Mouse (Mus musculus) neural tube, embryonic 12.5 days (tissue): ENCODE measurements at regions not wholly inside any gene's neighbourhood (a gene's known extent, or its start where the extent isn't known, plus 50 kb on each side); places are given as distances from the start of the nearest gene placed in this dataset.

ENCODE experiments used
- ATAC-seq: fragments of 200-750 bp; cut with Nextera tagmentation; 2 replicates; pipeline ENCODE4 v1.8.0; 2017; ENCODE audit warnings: low read depth, mild to moderate bottlenecking, moderate TSS enrichment, moderate library complexity; ENCODE audit not compliant: low FRiP score
- H3K27ac ChIP-seq: fragments of 300-500 bp; sonication (generic); 2 replicates; pipeline ENCODE4 v1.5.1; 2016
- H3K27me3 ChIP-seq: fragments of 300-500 bp; sonication (generic); replicated peaks from 2 replicates; pipeline ENCODE4 v1.6.1; 2016; ENCODE audit warnings: mild to moderate bottlenecking
- H3K36me3 ChIP-seq: fragments of 300-500 bp; sonication (generic); 2 replicates; pipeline ENCODE4 v1.6.1; 2016; ENCODE audit warnings: mild to moderate bottlenecking
- H3K4me1 ChIP-seq: fragments of 300-500 bp; sonication (generic); 2 replicates; pipeline ENCODE4 v1.6.1; 2016
- H3K4me2 ChIP-seq: fragments of 300-500 bp; sonication (generic); replicated peaks from 2 replicates; pipeline ENCODE4 v1.6.1; 2016; ENCODE audit warnings: mild to moderate bottlenecking
- H3K4me3 ChIP-seq: fragments of 300-500 bp; sonication (generic); 2 replicates; pipeline ENCODE4 v1.5.1; 2016
- H3K9ac ChIP-seq: fragments of 300-500 bp; sonication (generic); 2 replicates; pipeline ENCODE4 v1.6.1; 2016; ENCODE audit warnings: mild to moderate bottlenecking
- H3K9me3 ChIP-seq: fragments of 300-500 bp; sonication (generic); 2 replicates; pipeline ENCODE4 v1.6.1; 2016; ENCODE audit warnings: mild to moderate bottlenecking
- WGBS: fragments of 180-500 bp; shearing (Covaris S2); methylation state at CpG from one replicate; pipeline ENCODE4 v1.1.7; 2016; 5-methylcytosine and 5-hydroxymethylcytosine counted together

DNA sequence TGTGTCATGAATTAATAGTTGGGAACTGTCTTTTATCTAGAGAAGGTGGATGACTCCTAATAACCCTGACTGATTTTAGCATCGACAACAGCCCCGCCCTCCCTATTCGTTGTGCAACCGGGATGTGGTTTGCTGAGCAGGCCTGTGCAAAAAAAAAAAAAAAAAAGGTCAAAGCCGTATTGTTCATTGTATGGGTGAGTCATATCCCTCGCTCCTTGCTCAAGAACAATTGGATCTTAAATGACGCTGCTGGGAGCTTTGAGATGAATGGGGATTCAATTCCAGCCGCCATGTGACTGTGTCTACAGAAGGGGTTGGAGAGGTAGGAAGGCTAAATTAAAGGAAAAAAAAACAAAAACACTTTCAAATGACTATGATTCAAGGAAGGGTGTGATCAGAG is 68.1 kb upstream of the Abca1 start:
- Histone ChIP-seq H3K27me3 (no peaks in the 10 kb centered on the region), H3K36me3 (no peaks in the 10 kb centered on the region), H3K4me2 (no peak overlapping the region), H3K9me3 (no peaks in the 10 kb centered on the region), H3K27ac (no peak overlapping the region), H3K4me3 (no peak overlapping the region), H3K9ac (no peak overlapping the region), H3K4me1 (0 out of 2 replicates have a peak, but pooled peaks cover 11% of the 10 kb centered on the region)
- ATAC-seq: no peak
- 16% methylated on average over 8 of the region's 8 CpGs for WGBS

DNA sequence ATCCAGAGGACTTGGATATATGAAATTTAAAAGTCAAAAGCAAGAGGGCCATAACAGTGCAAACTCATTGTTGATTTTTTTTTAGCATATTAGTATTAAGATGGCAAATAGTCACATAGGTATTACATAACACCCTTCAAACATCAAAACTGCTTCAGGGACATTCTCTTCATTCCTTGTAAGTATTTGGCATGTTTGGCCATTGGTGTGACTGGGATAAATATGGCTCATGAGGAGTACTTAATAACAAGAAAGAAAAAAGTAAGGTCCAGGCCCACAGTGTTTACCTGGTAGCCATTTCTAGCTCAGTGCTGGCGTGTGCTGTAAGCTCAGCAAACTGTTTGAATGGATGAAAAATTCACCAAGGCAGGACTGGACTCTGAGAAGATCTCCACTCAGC is 67.4 kb upstream of the Abca1 start:
- H3K4me1 ChIP-seq: 0 out of 2 replicates have a peak, but pooled peaks cover 11% of the 10 kb centered on the region
- H3K4me2 ChIP-seq: no peak overlapping the region
- H3K27me3 ChIP-seq: no peaks in the 10 kb centered on the region
- 77% methylated on average over 1 of the region's 1 CpGs for WGBS
- H3K27ac ChIP-seq: no peak overlapping the region
- H3K4me3 ChIP-seq: no peak overlapping the region
- H3K9ac ChIP-seq: no peak overlapping the region
- ATAC-seq: no peak
- no peaks in the 10 kb centered on the region for H3K9me3 ChIP-seq
- no peaks in the 10 kb centered on the region for H3K36me3 ChIP-seq

DNA sequence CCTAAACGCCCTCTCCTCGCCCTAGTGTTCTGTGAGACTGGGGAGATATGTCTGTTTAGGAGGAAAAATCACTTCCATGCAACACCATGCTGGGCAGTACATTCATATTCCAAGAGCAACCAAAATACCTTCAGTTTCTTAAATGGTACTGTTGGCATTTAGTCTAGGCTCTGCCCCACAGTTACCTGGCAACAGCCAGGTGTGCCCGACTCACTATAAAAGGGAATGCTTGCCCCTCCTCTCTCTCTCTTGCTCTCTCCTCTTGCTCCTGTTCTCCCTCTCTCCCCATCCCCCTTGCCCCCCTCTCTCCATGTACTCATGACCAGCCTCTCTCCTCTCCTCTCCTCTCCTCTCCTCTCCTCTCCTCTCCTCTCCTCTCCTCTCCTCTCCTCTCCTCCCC is 66.7 kb upstream of the Abca1 start:
- no peak overlapping the region for H3K4me2 ChIP-seq
- WGBS: 82% methylated on average over 3 of the region's 3 CpGs

DNA sequence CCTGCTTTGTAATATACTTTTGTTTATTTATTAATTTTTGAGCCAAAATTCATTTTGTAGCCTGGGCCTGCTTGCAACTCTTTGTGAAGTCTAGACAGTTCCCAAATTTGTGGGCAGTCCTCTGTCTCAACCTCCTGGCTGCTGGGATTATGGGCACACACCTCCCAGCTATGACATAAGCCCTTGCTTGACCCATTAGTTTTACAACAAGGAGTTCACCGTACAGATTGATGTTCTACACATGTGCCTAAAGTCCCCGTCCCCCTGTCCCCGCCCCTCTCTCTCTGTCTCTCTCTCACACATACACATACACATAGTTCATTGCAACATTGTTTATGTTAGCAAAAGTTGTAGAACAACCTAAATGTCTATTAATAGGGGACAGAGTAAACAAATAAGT is 63.7 kb upstream of the Abca1 start:
- peaks cover 13% of the 10 kb centered on the region for H3K4me1 ChIP-seq
- H3K4me2 ChIP-seq: no peak overlapping the region
- H3K27me3 ChIP-seq: no peaks in the 10 kb centered on the region
- no peaks in the 10 kb centered on the region for H3K9me3 ChIP-seq
- H3K27ac ChIP-seq: no peak overlapping the region
- 76% methylated on average over 3 of the region's 3 CpGs for WGBS
- H3K4me3 ChIP-seq: no peak overlapping the region
- no peak overlapping the region for H3K9ac ChIP-seq
- no peak for ATAC-seq
- no peaks in the 10 kb centered on the region for H3K36me3 ChIP-seq

More for the DNA sequence above, 66.7 kb upstream of the Abca1 start:
- Histone ChIP-seq H3K36me3 (no peaks in the 10 kb centered on the region), H3K27me3 (no peaks in the 10 kb centered on the region), H3K4me1 (0 out of 2 replicates have a peak, but pooled peaks cover 11% of the 10 kb centered on the region), H3K9ac (no peak overlapping the region), H3K27ac (no peak overlapping the region), H3K9me3 (no peaks in the 10 kb centered on the region), H3K4me3 (no peak overlapping the region)
- ATAC-seq: no peak

DNA sequence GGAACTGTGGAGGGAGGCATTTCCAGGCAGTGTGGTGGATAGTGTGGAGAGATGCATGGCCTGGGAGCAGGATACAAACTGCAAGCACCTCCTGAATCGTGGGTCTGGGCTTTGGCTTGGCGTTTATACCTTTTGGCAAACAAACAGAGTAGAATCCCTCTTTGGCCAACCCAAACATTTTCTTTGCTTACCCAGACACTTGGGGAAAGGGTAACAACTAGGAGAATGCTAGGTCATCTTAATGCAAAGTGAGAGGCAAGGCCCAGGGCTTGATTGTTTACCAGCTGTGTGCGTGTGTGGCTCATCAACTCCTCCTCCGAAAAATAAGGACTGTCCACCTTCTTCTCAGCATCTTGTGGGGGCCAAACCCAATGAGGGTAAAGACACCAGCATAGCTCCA is 61.1 kb upstream of the Abca1 start:
- WGBS: 85% methylated on average over 4 of the region's 4 CpGs

DNA sequence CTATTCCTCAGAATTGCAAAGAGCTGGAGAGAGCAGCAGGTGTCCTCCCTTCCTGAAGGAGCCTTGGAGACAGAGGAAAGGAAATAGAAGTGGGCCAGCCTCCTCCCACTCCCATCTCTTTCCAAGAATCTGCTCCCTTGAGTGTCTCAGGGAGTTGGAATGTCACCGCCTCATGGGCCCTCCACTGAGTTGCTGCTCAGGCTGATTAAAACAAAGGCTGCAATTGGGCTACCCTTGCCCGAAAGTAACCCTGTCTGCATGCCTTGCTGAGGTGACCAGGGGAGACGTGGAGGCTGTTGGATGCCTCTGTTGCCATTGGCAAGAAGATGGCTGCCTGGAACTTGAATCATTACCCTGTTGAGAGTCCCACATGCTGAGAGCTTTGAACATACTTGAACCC is 59.7 kb upstream of the Abca1 start:
- H3K27ac ChIP-seq: no peak overlapping the region
- no peak for ATAC-seq
- peaks cover 19% of the 10 kb centered on the region for H3K4me1 ChIP-seq
- no peak overlapping the region for H3K4me3 ChIP-seq
- H3K36me3 ChIP-seq: no peaks in the 10 kb centered on the region
- no peaks in the 10 kb centered on the region for H3K27me3 ChIP-seq
- H3K9ac ChIP-seq: no peak overlapping the region
- H3K9me3 ChIP-seq: no peaks in the 10 kb centered on the region
- H3K4me2 ChIP-seq: no peak overlapping the region
- 67% methylated on average over 3 of the region's 3 CpGs for WGBS

More for the DNA sequence above, 61.1 kb upstream of the Abca1 start:
- H3K27ac ChIP-seq: no peak overlapping the region
- no peaks in the 10 kb centered on the region for H3K27me3 ChIP-seq
- H3K36me3 ChIP-seq: no peaks in the 10 kb centered on the region
- no peak overlapping the region for H3K4me3 ChIP-seq
- no peaks in the 10 kb centered on the region for H3K9me3 ChIP-seq
- H3K9ac ChIP-seq: no peak overlapping the region
- ATAC-seq: no peak
- peaks cover 19% of the 10 kb centered on the region for H3K4me1 ChIP-seq
- H3K4me2 ChIP-seq: no peak overlapping the region

DNA sequence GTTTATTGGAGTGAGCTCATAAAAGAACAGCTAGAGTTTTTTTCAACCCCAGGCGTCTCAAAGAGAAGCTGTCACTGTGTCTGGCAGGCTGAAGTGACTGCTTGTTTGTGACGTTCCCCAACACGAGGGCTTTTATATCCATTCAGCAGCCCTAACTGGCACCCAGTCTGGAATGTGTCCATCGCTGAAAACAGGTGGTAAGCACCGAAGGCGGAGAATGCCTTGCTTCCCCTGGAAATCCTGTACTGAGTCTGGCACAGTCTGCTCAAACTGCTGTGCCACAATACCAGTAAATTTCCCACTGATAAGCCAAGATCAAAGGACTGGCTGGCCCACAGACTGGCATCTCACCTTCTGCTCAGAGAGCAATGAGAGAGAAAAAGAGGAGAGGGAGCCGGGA is 59.1 kb upstream of the Abca1 start:
- Histone ChIP-seq H3K9ac (no peak overlapping the region), H3K27ac (no peak overlapping the region), H3K4me1 (peaks cover 19% of the 10 kb centered on the region), H3K27me3 (no peaks in the 10 kb centered on the region), H3K36me3 (no peaks in the 10 kb centered on the region), H3K4me2 (no peak overlapping the region), H3K9me3 (no peaks in the 10 kb centered on the region), H3K4me3 (no peak overlapping the region)
- 0 out of 2 replicates have a peak, but pooled peaks have one; percentile 7 for ATAC-seq
- 33% methylated on average over 7 of the region's 7 CpGs for WGBS

DNA sequence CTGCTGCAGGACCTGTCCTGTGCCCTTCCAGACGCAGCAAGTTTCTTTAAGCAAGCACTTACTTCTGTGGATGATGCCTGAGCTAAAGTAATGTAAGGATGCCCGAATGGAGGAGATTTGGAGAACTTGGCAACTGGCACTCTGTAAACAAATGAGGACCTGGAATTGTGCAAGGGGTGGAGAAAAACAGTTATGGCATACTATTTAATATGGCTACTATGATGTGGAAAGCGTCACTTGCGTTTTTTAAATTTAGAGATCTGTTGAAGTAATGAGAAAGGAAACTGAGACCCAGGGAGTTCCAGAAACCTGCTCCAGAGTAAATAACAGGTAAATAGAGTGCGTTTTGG is 58.6 kb upstream of the Abca1 start:
- H3K4me3 ChIP-seq: peak overlapping the region; percentile 55
- 47% methylated on average over 5 of the region's 5 CpGs for WGBS
- no peaks in the 10 kb centered on the region for H3K9me3 ChIP-seq
- no peaks in the 10 kb centered on the region for H3K27me3 ChIP-seq
- H3K4me2 ChIP-seq: peak overlapping the region; percentile 88
- H3K9ac ChIP-seq: 0 out of 2 replicates have a peak overlapping the region, but pooled peaks have one; percentile 56
- no peak for ATAC-seq
- H3K36me3 ChIP-seq: no peaks in the 10 kb centered on the region
- H3K27ac ChIP-seq: no peak overlapping the region
- peaks cover 19% of the 10 kb centered on the region for H3K4me1 ChIP-seq

DNA sequence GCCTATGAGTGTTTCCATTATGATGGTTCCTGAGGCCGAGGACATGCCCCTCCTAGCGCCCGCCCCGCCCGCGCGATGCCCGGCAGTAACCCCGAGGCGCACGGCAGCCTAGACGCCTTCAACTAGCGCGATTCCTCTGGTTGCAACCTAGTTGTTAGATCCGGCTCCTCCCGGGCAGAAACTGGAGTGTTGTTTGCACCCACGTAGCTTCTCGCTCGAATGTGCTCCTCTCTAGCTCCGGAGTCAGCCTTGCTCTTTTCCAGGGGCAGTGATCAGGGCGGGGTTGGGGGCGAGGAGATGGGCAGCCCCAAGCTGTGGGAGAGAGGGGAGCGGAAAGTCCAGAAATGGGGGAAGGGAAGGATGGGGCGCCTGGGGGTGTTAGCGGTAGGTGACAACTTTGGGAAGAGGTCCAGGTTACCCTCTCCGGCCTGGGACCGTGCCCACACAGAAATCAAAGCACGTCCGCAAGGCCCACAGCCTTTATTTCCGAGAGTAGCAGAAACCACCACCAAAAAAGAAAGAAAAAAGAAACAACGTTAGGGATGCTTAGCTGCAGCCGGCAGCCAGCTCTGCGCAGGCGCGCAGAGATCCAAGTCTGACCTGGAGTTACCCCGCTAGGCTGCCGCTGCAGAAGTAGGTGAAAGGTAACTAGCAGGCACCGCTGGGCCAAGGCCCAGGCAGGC is 58.1 kb upstream of the Abca1 start:
- Histone ChIP-seq H3K4me2 (peak overlapping the region; percentile 88), H3K27ac (peak overlapping the region; percentile 37; the same call in 1 of the 2 replicates), H3K27me3 (no peaks in the 10 kb centered on the region), H3K4me3 (peak overlapping the region; percentile 55), H3K9me3 (no peaks in the 10 kb centered on the region), H3K9ac (peak overlapping the region; percentile 56), H3K36me3 (no peaks in the 10 kb centered on the region), H3K4me1 (peaks cover 19% of the 10 kb centered on the region)
- WGBS: under 1% methylated on average over 38 of the region's 38 CpGs
- ATAC-seq: peak; percentile 92

DNA sequence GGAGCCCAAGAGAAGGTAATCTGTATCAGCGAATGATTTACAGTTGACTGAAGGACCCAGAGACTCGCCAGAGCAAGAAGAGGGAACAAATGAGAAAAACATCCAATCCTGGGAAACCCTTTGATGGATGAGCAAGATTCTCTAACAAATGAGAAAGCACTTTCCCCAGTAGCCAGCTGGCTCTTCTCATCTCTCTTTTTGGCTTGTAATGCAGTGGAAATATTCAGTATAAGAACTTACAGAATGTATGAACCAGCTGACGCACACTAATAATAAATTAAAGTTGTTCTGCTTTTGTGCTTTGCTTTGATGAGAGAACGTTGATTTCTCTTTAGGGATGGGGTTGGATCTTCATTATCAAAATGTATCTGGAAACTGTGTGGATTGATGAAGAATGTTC is 52.8 kb upstream of the Abca1 start:
- 70% methylated on average over 4 of the region's 4 CpGs for WGBS

DNA sequence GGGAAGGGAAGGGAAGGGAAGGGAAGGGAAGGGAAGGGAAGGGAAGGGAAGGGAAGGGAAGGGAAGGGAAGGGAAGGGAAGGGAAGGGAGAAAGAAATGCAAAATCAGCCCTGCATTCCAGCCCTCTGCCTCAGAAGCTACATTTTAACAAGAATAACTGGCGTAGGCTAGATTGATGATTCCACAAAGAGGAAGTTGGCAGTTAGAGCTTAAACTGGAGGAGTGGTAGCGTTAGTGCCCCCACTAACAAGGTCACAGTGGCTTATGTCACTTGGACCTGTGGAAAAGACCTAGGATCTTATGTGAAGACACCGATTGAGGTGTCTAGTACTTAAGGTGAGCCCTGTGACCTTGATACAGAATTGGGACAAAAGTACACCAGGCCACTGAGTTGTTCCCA is 51.0 kb upstream of the Abca1 start:
- no peak overlapping the region for H3K27ac ChIP-seq
- no peaks in the 10 kb centered on the region for H3K4me1 ChIP-seq
- H3K9me3 ChIP-seq: no peaks in the 10 kb centered on the region
- H3K36me3 ChIP-seq: no peaks in the 10 kb centered on the region
- ATAC-seq: no peak
- no peak overlapping the region for H3K4me2 ChIP-seq
- WGBS: 86% methylated on average over 3 of the region's 3 CpGs
- no peak overlapping the region for H3K4me3 ChIP-seq
- no peak overlapping the region for H3K9ac ChIP-seq
- no peaks in the 10 kb centered on the region for H3K27me3 ChIP-seq

More for the DNA sequence above, 52.8 kb upstream of the Abca1 start:
- no peaks in the 10 kb centered on the region for H3K36me3 ChIP-seq
- H3K9me3 ChIP-seq: no peaks in the 10 kb centered on the region
- peaks cover 5% of the 10 kb centered on the region; the same call in 1 of the 2 replicates for H3K4me1 ChIP-seq
- no peak overlapping the region for H3K4me3 ChIP-seq
- no peak overlapping the region for H3K27ac ChIP-seq
- no peak for ATAC-seq
- no peak overlapping the region; the same call in 1 of the 2 replicates for H3K9ac ChIP-seq
- no peaks in the 10 kb centered on the region for H3K27me3 ChIP-seq
- no peak overlapping the region for H3K4me2 ChIP-seq
